Mouse (Mus musculus) hindbrain, embryonic 14.5 days (tissue): ENCODE results near the gene Depdc5. TPM values are rescaled to one million over a fixed set of nuclear protein-coding genes. Genes with fewer than 3 reads are reported as not detected.

Experiments used
- ATAC-seq: fragments of 200-750 bp; cut with Nextera tagmentation; 2 replicates; pipeline ENCODE4 v1.8.0; 2017; ENCODE audit warnings: moderate number of reproducible peaks, mild to moderate bottlenecking, moderate TSS enrichment, moderate library complexity; ENCODE audit not compliant: low FRiP score
- DNase-seq: peaks from one replicate; pipeline ENCODE4 v3.0.0-alpha.2; 2015; ENCODE audit warnings: low spot score
- H3K27ac ChIP-seq: fragments of 300-500 bp; sonication (generic); 2 replicates; pipeline ENCODE4 v1.5.1; 2014; ENCODE audit warnings: mild to moderate bottlenecking, moderate library complexity
- H3K27me3 ChIP-seq: fragments of 300-500 bp; sonication (generic); 2 replicates; pipeline ENCODE4 v1.6.1; 2014; ENCODE audit warnings: mild to moderate bottlenecking, low read length, mixed read lengths; ENCODE audit not compliant: control insufficient read depth, insufficient read depth
- H3K36me3 ChIP-seq: fragments of 300-500 bp; sonication (generic); replicated peaks from 2 replicates; pipeline ENCODE4 v1.6.1; 2014; ENCODE audit not compliant: control insufficient read depth, insufficient read depth
- H3K4me1 ChIP-seq: fragments of 300-500 bp; sonication (generic); replicated peaks from 2 replicates; pipeline ENCODE4 v1.6.1; 2014; ENCODE audit warnings: antibody characterized with exemption, low read length, mixed read lengths; ENCODE audit not compliant: control insufficient read depth, insufficient read depth
- H3K4me2 ChIP-seq: fragments of 300-500 bp; sonication (generic); replicated peaks from 2 replicates; pipeline ENCODE4 v1.6.1; 2014; ENCODE audit warnings: mild to moderate bottlenecking, moderate library complexity
- H3K4me3 ChIP-seq: fragments of 300-500 bp; sonication (generic); replicated peaks from 2 replicates; pipeline ENCODE4 v1.5.1; 2014; ENCODE audit warnings: mild to moderate bottlenecking, low read length
- H3K9ac ChIP-seq: fragments of 300-500 bp; sonication (generic); 2 replicates; pipeline ENCODE4 v1.6.1; 2014
- H3K9me3 ChIP-seq: fragments of 300-500 bp; sonication (generic); 2 replicates; pipeline ENCODE4 v1.6.1; 2016; ENCODE audit warnings: low read length; ENCODE audit not compliant: control insufficient read depth
- WGBS: fragments of 180-500 bp; shearing (Covaris S2); extraction: QIAGEN DNeasy Blood & Tissue Kit; methylation state at CpG from one replicate; pipeline ENCODE4 v1.1.7; 2014; 5-methylcytosine and 5-hydroxymethylcytosine counted together
- polyA plus RNA-seq: library from polyadenylated mRNA; unstranded; fragments of >200 nt; fragmentation: Nextera tagmentation; extraction: Ambion mirVana; gene quantifications from 2 replicates; pipeline ENCODE4 v1.2.1, GENCODE M21; 2014

Gene Depdc5
- polyA plus RNA-seq, 1 experiment from 2014 or later = 27.7 TPM

- ATAC-seq (no peak), DNase-seq (no peak)
- H3K27me3 ChIP-seq = no peaks in the 10 kb centered on the region
- H3K36me3 ChIP-seq = peaks cover 31% of the 10 kb centered on the region
- no peak overlapping the region for H3K4me2 ChIP-seq
- H3K4me3 ChIP-seq = no peak overlapping the region
- H3K27ac ChIP-seq = no peak overlapping the region
- H3K9ac ChIP-seq = no peak overlapping the region
- 0 out of 2 replicates have a peak, but pooled peaks cover 3% of the 10 kb centered on the region for H3K4me1 ChIP-seq
- no peaks in the 10 kb centered on the region for H3K9me3 ChIP-seq
- WGBS = 29% methylated on average over 1 of the region's 1 CpGs
These were observed 124.4 kb downstream of the Depdc5 start for GRCm38 (mm10) chr5:32987873-32988272.

GRCm38 (mm10) chr5:32989959-32990640 lies 126.6 kb downstream of the Depdc5 start:
- H3K9ac ChIP-seq = no peak overlapping the region
- no peak overlapping the region for H3K4me3 ChIP-seq
- DNase-seq = no peak
- no peak overlapping the region for H3K4me2 ChIP-seq
- H3K27ac ChIP-seq = no peak overlapping the region
- H3K27me3 ChIP-seq = no peaks in the 10 kb centered on the region
- 0 out of 2 replicates have a peak, but pooled peaks cover 3% of the 10 kb centered on the region for H3K4me1 ChIP-seq
- no peak for ATAC-seq
- 81% methylated on average over 13 of the region's 13 CpGs for WGBS
- H3K36me3 ChIP-seq = peaks cover 14% of the 10 kb centered on the region
- no peaks in the 10 kb centered on the region for H3K9me3 ChIP-seq

- Histone ChIP-seq H3K9me3 (no peaks in the 10 kb centered on the region), H3K4me1 (peaks cover 8% of the 10 kb centered on the region; the same call in 1 of the 2 replicates), H3K9ac (no peak overlapping the region), H3K4me3 (no peak overlapping the region), H3K4me2 (no peak overlapping the region), H3K27ac (no peak overlapping the region), H3K36me3 (peaks cover 12% of the 10 kb centered on the region), H3K27me3 (no peaks in the 10 kb centered on the region)
- DNase-seq (no peak), ATAC-seq (no peak; the same call in 1 of the 2 replicates)
- 80% methylated on average over 8 of the region's 8 CpGs for WGBS
These were observed 127.7 kb downstream of the Depdc5 start for GRCm38 (mm10) chr5:32991152-32991551.

- DNase-seq (no peak), ATAC-seq (no peak)
- Histone ChIP-seq H3K4me2 (no peak overlapping the region), H3K27me3 (no peaks in the 10 kb centered on the region), H3K9ac (no peak overlapping the region), H3K4me1 (peaks cover 14% of the 10 kb centered on the region), H3K27ac (no peak overlapping the region), H3K4me3 (no peak overlapping the region), H3K9me3 (no peaks in the 10 kb centered on the region), H3K36me3 (no peaks in the 10 kb centered on the region)
- WGBS = 73% methylated on average over 2 of the region's 2 CpGs
These were observed 131.0 kb downstream of the Depdc5 start for GRCm38 (mm10) chr5:32994471-32994870.

- no peak overlapping the region for H3K4me2 ChIP-seq
- H3K27me3 ChIP-seq = no peaks in the 10 kb centered on the region
- H3K4me1 ChIP-seq = peaks cover 14% of the 10 kb centered on the region
- no peak overlapping the region for H3K9ac ChIP-seq
- DNase-seq (no peak), ATAC-seq (no peak)
- no peaks in the 10 kb centered on the region for H3K36me3 ChIP-seq
- WGBS = 86% methylated on average over 4 of the region's 4 CpGs
- no peaks in the 10 kb centered on the region for H3K9me3 ChIP-seq
- H3K4me3 ChIP-seq = no peak overlapping the region
- H3K27ac ChIP-seq = no peak overlapping the region
These were observed 132.3 kb downstream of the Depdc5 start for GRCm38 (mm10) chr5:32995756-32996155.

- H3K27me3 ChIP-seq = no peaks in the 10 kb centered on the region
- 74% methylated on average over 1 of the region's 1 CpGs for WGBS
- H3K36me3 ChIP-seq = no peaks in the 10 kb centered on the region
- peak; percentile 62 for ATAC-seq
- H3K9me3 ChIP-seq = no peaks in the 10 kb centered on the region
- peak; percentile 46 for DNase-seq
- no peak overlapping the region for H3K4me2 ChIP-seq
- peaks cover 14% of the 10 kb centered on the region for H3K4me1 ChIP-seq
- H3K27ac ChIP-seq = peak overlapping the region; percentile 69
- no peak overlapping the region for H3K9ac ChIP-seq
- H3K4me3 ChIP-seq = no peak overlapping the region
These were observed 133.1 kb downstream of the Depdc5 start for GRCm38 (mm10) chr5:32996560-32996959.

GRCm38 (mm10) chr5:32997686-32998085 lies 134.2 kb downstream of the Depdc5 start:
- WGBS = 70% methylated on average over 4 of the region's 4 CpGs
- no peak overlapping the region for H3K4me3 ChIP-seq
- H3K9me3 ChIP-seq = no peaks in the 10 kb centered on the region
- H3K27ac ChIP-seq = no peak overlapping the region
- ATAC-seq (no peak), DNase-seq (no peak)
- no peak overlapping the region for H3K9ac ChIP-seq
- H3K36me3 ChIP-seq = no peaks in the 10 kb centered on the region
- H3K27me3 ChIP-seq = no peaks in the 10 kb centered on the region
- H3K4me1 ChIP-seq = peaks cover 14% of the 10 kb centered on the region
- no peak overlapping the region for H3K4me2 ChIP-seq

- Histone ChIP-seq H3K36me3 (no peaks in the 10 kb centered on the region), H3K4me1 (peaks cover 14% of the 10 kb centered on the region), H3K4me2 (no peak overlapping the region), H3K9ac (no peak overlapping the region), H3K27me3 (no peaks in the 10 kb centered on the region), H3K9me3 (no peaks in the 10 kb centered on the region), H3K27ac (no peak overlapping the region), H3K4me3 (no peak overlapping the region)
- DNase-seq (no peak), ATAC-seq (no peak)
- 88% methylated on average over 4 of the region's 4 CpGs for WGBS
These were observed 135.3 kb downstream of the Depdc5 start for GRCm38 (mm10) chr5:32998783-32999182.

GRCm38 (mm10) chr5:33001111-33001510 lies 137.6 kb downstream of the Depdc5 start:
- DNase-seq (no peak), ATAC-seq (no peak)
- H3K27ac ChIP-seq = no peak overlapping the region
- H3K4me1 ChIP-seq = peaks cover 19% of the 10 kb centered on the region
- H3K9me3 ChIP-seq = no peaks in the 10 kb centered on the region
- H3K9ac ChIP-seq = no peak overlapping the region
- no peaks in the 10 kb centered on the region for H3K36me3 ChIP-seq
- H3K27me3 ChIP-seq = no peaks in the 10 kb centered on the region
- H3K4me2 ChIP-seq = no peak overlapping the region
- 88% methylated on average over 5 of the region's 5 CpGs for whole genome bisulfite sequencing
- H3K4me3 ChIP-seq = no peak overlapping the region

- H3K4me2 ChIP-seq = no peak overlapping the region
- 87% methylated on average over 5 of the region's 5 CpGs for WGBS
- H3K9me3 ChIP-seq = no peaks in the 10 kb centered on the region
- H3K4me3 ChIP-seq = no peak overlapping the region
- H3K27me3 ChIP-seq = no peaks in the 10 kb centered on the region
- ATAC-seq (no peak), DNase-seq (no peak)
- peaks cover 23% of the 10 kb centered on the region for H3K4me1 ChIP-seq
- no peak overlapping the region for H3K9ac ChIP-seq
- H3K27ac ChIP-seq = no peak overlapping the region
- H3K36me3 ChIP-seq = no peaks in the 10 kb centered on the region
These were observed 139.3 kb downstream of the Depdc5 start for GRCm38 (mm10) chr5:33002781-33003180.
